Mouse (Mus musculus) embryo, embryonic 9.5 days (tissue): ENCODE results near the gene Gm49318.
A peak's percentile ranks its signal among the peaks of the same experiment; 100 is the strongest.

Experiments used
- DNase-seq: peaks from one replicate; pipeline ENCODE4 v3.0.0-alpha.2; 2017; ENCODE audit errors: extremely low spot score

Gm49318 gene

DNA sequence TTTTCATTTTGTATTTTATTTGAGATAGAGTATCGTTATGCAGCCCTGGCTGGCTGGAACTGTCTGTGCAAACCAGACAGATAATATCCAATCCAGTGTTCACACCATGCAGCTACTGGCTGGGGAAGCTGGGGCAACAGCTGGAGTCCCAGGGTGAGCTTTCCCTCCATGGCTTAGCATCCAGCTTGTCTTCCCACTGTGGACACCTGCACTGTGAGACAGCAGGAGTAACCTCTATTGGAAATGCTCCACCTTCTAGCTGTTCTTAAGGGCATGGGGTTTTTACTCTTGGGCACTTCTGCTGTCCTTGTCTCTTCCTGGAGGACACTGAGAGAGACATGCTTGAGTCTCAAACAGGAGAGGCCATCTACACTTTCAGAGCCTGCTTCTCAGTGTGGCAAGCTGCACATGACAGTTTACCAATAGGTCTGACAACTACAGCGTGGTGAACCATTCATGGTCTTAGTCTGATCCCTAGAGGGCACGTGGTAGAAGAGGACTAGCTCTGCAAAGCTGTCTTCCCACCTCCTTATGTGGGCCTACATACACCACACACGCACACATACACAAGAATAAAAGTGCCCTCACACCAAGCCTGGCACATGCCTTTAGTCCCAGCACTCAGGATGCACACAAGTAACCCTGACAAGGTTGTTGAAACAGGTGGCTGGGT, 1.0 kb downstream of the Gm49318 start:
- no peak for DNase-seq

DNA sequence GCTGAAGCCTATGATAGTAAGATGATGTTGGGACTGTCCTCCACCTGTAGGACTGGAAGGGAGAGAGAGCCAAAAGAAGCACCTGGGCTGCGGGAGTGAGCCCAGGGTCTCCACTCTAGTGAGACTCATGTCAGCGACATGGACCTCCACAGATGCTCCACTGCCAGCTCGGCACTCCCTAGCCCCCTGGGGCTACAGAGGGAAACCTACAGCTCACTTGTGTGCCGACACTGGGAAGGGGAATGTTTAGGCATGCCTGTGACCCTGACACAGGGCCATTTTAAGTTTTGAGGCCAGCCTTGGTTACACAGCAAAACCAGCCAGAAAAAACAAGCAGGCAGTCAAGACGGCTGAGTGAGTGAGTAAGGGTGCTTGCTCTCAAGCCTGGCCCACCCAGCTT, 3.9 kb downstream of the Gm49318 start:
- DNase-seq = no peak

DNA sequence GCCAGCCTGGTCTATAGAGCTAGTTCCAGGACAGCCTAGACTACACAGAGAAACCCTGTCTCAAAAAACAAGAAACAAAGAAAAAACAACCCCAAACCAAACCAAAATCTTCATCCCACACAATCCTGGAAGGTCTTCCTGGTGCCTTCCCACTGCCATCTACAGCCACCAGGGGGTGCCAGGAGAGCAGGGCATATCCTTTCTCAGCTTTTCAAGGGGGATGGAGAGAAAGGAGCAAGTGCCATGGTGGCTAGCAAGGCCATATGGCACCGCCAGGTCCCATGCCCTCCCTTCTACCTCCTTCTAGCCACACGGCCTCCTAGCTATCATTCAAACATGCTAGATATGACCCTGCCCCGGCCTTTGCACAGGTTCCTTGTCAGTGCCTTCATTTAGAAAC, 4.6 kb downstream of the Gm49318 start:
- no peak for DNase-seq

DNA sequence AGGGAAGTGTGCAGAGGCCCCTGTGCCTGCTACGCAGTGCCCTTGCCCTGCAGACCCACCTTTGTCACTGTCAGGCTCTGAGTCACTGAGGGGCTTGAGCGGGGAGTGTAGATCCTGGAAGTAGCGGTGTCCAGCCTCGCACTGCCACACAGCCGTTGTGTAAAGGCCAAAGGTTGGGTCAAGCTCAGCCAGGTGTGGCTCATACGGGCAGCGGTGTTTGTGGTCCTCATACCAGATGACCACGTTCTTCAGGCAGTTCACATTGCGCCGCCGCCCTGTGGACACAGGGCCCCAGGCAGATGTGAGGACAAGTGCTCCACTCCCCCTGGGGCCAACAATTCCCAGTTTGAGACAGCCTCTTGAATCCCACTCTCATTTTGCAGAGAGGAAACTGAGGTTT, 5.4 kb downstream of the Gm49318 start:
- DNase-seq = no peak

DNA sequence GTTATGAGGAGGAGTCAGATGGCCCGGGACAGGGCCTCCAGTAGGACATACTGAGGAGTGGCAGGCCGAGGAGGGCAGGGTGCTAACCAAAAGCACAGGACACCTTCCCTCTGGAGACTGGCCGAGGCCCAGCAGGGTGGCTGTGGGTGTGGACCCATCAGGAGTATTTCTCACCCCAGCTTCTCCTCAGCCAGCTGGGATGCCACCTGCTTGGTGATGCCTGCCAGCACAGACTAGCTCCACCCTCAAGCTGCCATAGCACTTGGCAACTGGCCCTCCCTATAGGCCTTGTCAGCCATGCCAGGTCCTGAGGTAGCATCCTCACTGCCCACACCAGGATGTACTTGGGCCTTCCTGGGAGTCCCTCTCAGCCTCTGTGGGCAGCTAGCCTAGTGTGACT, 6.7 kb downstream of the Gm49318 start:
- DNase-seq = no peak

DNA sequence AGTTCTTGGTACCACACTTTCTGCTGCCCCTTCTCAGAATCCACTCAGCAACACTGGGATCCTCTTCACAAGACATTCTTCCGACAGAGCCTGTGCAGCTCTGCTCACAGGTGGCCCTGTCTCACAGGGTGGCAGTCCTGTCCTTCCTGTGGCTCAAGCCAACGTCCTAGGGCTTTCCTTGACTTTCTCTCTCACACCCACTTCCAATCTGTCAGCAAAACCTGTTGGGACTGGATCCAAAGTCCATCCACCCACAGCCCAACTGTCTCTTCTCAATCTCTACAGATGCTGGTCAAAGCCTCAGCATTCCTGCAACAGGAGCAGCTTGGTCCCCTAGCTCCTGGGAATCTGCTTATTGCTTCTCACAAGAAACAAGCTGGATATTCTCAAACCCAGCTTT, 9.7 kb downstream of the Gm49318 start:
- no peak for DNase-seq

DNA sequence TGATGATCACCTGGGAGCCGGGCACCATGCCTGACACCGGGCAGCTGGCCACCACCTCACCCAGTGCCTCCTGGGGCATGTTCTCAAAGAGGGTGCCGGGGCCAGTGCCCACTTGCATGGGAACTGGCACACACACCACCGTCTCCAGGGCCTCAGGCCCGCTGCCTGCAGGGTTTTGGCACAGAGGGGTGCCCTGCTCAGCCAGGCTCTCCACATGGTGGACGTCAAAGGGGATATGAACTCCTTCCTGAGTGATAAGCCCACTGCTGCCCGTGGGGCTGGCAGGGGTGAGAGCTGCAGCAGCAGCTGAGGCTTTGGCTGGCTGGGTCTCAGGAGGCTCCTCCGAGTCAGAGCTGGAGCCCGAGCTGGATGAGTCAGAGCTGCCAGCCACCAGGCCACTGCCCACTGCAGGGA, 13.0 kb downstream of the Gm49318 start:
- no peak for DNase-seq

DNA sequence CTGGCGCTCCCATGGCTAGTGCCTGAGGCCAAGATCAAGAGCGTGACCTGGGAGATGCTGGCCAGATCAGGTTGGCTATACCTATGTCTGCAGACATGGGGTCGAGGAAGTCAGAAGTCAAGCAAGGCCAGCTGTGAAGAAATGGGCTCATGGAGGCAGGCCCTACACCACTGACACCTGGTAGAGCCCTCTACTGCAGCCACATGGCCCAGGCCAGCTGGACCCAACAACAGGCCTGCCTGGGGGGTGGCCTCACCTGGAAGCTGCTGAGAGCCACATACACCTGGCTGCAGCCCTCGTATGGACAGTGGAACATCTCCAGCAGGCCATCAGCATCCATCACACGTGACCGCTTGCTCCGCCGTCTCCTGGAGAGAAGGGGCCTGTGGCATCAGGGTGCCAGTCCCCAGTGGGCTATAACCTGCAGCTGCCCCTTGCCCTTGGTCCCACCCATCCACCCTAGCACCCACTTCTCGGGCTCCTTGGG, 14.0 kb downstream of the Gm49318 start:
- no peak for DNase-seq

DNA sequence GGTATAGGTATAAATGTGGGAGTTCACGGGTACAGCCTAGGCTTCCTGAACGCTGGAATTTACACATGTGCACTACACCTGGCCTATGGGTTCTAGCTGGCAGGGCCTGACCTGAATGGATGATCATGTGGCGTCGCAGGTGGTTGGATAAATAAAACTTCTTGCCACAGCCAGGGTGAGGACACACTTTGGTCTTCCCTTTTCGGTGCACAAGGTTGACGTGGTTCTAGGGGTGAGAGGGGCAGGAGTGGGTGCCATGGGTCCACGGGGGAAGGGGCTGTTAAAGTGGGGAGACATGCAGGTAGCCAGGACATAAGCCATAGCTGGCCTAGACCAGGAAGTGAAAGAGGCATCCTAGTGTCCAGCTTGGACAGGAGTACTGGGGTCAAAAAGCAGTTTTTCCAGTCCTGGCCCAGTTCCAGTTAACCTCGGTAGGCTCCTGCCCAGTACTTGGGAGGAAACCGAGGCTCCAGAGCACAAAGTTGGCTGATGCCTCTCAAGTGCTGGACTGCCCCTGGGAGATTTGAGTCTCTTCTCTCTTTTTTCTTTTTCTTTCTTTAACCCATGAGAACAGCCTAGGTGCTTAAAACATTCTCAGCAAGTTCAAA, 14.7 kb downstream of the Gm49318 start:
- DNase-seq = no peak

DNA sequence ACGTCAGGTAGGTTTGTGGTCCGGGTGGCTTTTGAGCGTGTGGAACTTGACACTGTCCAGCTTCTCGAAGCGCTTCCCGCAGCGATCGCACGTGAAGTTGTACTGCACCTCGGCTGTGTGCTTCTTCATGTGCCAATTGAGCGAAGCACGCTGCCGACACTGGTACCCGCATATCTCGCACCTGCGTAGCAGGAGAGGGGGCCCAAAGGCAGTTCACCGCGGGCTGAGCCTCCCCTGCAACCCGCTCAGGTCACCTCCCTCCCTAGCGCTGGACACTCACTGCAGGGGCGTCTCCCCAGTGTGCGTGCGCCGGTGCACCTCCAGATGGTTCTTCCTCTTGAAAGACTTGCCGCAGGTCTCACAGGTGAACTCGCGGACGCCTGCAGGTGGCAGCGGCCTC, 15.3 kb downstream of the Gm49318 start:
- DNase-seq = no peak

DNA sequence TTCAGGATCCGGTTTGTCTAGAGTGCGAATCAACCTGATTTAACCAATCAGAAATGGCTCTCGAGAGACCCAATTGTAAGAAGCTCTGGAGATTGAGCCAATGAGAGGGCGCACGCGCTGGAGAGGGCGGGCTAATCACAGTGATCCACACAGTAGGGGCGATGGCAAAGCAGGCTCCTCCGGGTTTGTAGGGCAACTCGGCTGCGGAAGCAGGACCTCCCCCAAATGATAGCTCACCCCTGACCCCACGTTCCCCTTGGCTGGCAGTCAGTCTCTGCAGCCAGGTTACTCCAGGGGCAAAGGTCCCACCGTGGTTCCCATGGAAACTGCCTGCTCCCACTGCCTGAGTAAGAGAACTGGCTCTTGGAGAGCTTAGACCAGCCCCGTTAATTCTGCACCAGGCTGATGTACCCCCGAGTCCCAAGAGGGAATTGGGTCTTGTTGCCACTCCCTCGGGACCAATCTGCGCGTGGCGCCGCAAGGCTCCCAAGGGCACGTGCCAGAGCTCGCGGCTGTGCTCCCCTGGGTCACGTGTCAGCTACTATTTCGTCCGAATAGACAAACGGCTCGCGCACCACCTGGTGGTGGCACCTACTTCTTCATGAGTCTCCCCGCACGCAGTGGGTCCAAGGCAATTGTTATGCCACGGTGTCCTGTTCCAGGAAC, 16.5 kb downstream of the Gm49318 start:
- DNase-seq = peak; percentile 82

DNA sequence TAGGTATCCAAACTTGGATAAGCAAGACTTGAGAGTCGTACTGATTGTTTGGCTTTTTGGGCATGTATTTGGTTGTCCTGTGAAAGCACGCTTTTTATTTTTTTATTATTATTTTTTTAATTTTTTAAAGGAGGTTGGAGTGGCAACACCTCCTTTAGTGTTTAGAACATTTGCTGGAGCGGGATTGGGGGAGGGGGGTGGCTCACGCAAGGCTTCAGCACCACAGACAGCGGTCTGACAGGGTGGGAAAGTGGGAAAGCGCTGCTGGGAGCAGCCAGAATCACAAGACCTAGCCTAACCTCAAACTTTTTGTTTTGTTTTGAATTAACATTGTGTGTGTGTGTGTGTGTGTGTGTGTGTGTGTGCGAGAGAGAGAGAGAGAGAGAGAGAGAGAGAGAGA, 17.4 kb downstream of the Gm49318 start:
- no peak for DNase-seq

DNA sequence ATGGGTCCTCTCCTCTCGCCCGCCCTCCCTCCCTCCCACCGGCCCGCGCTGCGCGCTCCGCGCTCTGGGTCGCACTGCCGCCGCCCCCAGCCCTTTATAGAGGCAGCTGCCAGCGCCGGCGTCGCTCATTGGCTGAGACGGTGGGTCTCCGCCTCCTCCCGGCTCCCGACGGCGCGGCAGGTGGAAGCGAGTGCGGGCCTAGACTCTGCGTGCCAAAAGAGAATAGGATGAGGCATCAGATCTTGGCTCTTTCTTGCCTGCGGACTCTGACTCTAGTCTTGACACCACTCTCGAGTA, 19.2 kb downstream of the Gm49318 start, which contains the start of gene Elavl3:
Gene Elavl3 (minus strand): TSS at position 66 of the 297 bp plus-strand sequence.
- DNase-seq = peak; percentile 61

DNA sequence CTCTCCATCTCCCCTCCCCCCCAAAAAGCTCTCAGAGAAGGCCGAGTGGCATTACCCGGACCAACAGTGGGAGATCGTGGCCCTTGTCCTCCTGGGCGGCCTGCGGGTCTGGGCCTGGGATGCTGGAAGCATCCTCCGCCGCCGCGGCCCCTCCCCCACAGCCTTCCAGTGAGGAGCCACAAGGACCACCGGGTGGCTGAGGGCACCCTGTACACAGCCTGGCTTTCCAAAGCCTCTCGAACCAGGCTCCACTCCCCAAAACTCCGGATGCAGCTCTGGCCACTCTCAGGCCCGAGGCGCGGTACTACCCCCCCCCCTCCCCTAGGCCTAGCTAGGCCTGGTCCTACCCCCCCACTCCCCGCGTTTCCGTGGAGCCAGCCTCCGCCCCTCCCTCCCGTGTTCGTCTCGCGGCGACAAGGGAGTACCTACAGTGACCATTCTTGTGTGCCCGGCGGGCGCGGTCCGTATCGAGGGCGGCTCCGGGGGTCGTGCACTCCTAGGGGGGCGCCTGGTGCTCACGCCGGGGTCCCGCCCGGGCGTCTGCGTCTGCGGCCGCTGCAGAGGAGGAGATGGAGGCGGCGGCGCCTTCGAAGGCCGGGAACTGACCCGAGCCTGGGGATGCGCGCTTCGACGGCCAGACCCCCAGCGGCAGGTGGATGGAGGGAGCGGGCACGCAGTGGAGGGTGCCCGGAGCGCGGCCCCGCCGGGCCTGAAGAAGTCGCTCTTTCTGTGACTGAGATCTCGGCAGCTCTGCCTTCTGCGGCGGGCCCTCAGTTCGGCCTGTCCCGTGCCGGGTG, 19.7 kb downstream of the Gm49318 start:
- DNase-seq = peak; percentile 37

DNA sequence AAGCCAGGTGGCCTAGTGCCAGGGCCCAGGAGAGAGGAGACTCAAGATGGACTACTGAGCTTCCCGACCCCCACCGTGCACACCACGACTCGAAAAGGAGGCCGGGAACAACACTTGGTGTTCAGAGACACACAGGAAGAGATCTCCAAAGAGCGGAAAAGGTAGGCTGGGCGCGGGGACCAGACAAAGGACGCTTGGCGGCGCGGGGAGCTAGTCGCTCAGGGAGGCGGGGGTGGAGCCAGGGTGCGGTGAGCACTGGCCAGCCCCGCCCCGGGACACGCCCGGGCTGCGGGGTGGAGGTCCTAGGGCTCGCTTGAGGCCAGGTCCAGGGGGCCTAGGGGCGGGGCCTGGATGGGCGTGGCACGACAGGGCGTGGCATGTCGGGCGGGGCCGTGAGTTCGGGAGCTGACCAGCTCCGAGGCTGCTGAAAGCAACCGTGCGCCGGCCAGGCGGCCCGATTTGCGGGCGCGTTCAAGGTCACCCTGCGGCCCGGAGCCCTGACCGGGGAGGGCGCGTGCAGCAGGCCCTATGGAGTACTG, 20.6 kb downstream of the Gm49318 start:
- peak; percentile 82 for DNase-seq

DNA sequence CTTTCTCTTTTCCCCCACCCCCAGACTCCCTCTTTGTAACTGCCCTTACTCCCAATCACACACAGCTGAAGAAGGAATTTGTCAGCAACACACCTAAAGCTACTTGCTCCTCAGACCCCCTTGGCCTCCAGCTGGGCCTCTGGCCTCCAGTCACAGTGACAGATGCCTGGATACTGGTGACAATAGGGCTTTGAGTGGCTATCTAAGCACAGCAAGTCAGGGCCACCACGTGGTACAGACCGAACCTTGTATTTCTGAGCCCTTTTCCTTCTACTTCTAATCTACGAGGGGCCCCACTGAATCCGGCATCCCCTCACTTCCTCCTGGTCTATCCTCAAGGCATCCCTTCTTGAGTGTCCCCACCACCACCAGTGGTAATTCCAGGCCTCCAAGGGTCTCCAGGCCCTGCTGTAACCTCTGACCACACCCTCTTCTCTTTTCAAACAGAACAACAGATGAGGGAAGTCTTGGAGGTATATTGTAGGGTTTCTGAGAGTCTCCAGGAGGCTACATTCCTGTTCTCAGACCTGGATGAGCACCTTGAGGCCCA, 21.3 kb downstream of the Gm49318 start:
- DNase-seq = no peak

DNA sequence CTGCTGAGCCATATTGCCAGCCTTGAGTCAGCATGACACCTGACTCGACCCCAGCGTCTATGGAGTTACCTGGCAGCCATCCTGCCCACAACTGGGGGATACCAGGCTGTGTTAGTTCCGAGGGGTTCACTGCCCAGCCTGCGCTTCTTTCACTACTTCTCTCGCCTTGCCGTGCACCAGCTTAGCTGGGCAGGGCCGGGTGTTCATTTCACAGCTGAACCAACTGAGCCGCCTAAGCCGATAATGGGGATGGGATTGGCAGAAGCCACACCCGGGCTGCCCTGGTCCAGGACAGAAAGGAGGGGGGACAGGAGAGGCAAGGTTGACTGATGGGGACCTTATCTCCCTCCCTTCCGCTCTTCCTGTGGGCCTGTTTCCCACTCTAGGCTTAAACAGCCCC, 21.7 kb downstream of the Gm49318 start:
- DNase-seq = no peak

DNA sequence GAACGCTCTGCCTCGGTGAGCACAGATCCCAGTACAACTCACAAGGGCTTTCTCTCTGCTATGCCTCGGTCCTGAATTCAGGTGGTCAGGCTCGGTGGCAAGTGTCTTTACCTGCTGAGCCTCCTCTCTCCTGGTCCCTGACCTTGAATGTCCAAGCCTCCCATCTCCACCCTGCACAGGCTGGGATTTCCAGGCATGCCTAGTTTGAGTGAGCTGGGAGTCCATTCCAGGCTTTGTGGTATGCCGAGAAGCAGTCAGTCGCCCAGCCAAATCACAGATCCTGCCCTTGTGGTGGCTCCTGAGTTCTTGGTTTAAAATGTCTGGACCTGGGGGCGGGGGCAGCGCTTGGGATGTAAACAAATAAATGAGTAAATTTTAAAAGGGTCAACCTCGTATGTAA, 23.7 kb downstream of the Gm49318 start:
- DNase-seq = no peak

DNA sequence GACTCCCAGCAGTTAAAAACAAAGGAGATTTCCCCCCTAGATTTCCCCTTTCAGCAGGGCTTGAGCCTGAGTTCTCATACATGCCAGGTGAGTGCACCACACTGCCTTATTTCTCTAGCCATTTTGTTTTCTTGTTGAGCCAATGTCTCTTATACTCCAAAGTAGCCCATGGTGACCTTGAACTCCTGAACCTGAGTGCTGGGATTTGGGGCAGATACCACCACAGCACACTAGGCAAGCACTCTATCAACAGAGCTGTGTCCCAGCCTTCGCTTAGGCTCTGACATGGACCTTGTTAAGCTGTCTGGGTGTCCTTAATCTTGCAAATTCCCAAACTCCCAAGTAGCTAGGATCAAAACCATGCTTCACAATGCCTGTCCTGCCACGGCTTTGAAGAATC, 29.2 kb downstream of the Gm49318 start:
- no peak for DNase-seq

DNA sequence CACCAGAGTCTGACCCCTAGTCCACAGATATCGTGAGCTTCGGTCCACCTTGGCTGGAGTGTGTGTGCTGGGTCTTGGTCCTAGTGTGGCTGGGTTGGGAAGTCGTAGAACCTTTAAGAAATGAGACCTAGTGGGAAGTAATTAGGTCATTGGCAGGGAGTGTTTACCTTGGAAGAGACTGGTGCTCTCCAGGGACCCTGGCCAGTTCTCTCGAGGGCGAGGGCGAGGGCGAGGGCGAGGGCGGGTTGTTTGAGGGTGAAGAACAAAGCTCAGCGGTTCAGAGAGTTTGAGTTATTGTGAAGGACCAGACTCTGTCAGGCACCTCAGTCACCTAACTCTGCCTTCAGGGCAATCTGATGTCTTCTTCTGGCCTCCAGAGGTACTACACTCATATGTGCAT, 33.2 kb downstream of the Gm49318 start:
- DNase-seq = no peak

DNA sequence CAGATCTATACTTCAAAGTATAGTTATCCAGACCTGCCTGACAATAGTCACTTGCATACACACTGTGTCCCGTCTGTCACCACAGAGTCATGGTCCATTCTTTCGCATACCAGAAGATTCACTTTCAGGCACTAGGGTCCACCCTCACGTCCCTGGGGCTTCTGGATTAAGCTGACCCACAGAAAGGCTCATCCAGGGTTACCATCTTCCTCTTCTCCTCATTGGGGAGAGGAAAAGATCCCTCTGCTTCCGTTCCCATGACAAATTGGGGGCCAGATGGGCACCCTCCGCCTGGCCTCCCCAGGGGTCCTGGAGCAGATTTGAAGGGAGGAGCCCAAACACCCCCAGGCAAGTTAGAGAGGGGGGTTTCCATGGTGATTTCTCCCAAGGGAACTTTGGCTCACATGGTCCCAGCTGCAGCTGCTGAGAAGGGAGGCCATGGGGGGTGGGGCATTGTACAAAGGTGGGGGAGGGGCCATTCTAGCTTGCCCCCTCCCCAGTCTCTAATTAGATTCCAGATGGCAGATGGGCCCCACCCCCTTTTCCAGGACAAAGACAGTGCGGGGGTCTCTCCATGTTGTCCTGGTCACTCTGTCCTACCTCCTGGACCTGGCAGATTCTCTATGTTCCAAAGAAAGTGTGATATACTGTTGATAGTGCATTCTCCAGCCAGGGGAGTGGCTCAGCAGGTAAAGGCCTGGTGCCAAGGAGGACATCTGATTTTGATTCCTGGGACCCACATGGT, 35.6 kb downstream of the Gm49318 start:
- DNase-seq = no peak
